Mouse (Mus musculus) brain, embryonic 14.5 days (tissue): ENCODE data around the gene Rims3.

Source experiments
- CTCF ChIP-seq: fragments of 200-500 bp; IDR thresholded peaks from 2 replicates; pipeline ENCODE4 v1.5.1; 2012; ENCODE audit warnings: inconsistent platforms, mild to moderate bottlenecking, moderate library complexity, borderline replicate concordance; ENCODE audit not compliant: insufficient read depth, insufficient read length; ENCODE audit errors: extremely low read depth
- POLR2A ChIP-seq: fragments of 200-500 bp; IDR thresholded peaks from 2 replicates; pipeline ENCODE4 v1.6.1; 2012; ENCODE audit warnings: mild to moderate bottlenecking, inconsistent platforms, borderline replicate concordance; ENCODE audit not compliant: poor library complexity, insufficient read depth, insufficient read length, severe bottlenecking; ENCODE audit errors: extremely low read depth

DNA sequence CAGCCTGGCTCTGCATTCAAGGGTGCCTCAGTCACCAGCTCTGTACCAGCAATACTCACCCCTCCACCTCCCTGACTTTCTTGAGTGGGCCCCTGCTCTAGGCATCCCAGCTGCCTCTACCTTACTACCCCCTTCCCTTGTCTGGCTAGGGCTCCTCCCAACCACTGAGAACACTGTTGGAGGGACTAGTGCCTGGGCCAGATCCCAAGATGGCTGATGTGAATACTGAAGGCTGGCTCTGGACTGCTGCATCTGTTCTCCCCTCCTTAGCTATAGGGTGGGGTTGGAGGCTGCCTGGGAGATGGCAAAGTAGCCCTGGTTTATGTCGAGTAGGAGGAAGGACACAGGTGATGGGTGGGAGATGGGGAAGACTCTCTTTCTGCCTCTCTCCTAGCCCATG lies 37.9 kb downstream of the Rims3 start:
- TF ChIP-seq CTCF (no peak), POLR2A (no peak)
